Mouse (Mus musculus) urinary bladder, postnatal 14 days (tissue): ENCODE data around the gene Arpc5.
"Not testable (repeated sequence)": the region's sequence is repeated elsewhere in the genome, so short reads cannot be mapped to it uniquely, and the experiment has no call there.

Experiments
- DNase-seq: peaks from one replicate; pipeline ENCODE4 v3.0.0; 2021; ENCODE audit warnings: low spot score

Gene Arpc5

GRCm38 (mm10) chr1:152766032-152766772 is at the start of gene Arpc5, which contains the start of gene Rgl1:
Arpc5 (plus strand) TSS chr1:152766542.
Rgl1 (minus strand) TSS chr1:152766351.
- DNase-seq, result peak; percentile 97

DNA sequence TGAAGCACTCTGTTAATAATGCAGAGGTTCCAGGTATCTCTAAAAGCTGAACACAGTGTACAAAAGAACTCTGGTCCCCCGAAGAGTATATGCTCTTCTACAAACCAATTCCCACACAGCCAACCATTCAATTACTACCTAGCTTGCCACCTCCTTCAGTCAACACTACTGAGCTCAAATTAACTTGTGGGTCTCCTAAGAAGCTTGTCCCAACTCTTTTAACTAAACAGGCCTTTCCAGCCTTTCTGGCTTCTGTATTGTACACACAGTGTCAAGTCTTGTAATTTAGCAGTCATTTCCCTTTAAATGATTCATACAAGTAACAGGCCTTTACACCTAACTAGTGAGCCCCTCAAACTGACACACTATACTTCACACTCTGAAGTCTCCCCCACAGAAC is 49.0 kb upstream of the Arpc5 start:
- DNase-seq, result no peak

- no peak for DNase-seq
These were observed 48.1 kb upstream of the Arpc5 start for GRCm38 (mm10) chr1:152718200-152718599.

GRCm38 (mm10) chr1:152720969-152721368 is 45.4 kb upstream of the Arpc5 start:
- DNase-seq, result no peak

DNA sequence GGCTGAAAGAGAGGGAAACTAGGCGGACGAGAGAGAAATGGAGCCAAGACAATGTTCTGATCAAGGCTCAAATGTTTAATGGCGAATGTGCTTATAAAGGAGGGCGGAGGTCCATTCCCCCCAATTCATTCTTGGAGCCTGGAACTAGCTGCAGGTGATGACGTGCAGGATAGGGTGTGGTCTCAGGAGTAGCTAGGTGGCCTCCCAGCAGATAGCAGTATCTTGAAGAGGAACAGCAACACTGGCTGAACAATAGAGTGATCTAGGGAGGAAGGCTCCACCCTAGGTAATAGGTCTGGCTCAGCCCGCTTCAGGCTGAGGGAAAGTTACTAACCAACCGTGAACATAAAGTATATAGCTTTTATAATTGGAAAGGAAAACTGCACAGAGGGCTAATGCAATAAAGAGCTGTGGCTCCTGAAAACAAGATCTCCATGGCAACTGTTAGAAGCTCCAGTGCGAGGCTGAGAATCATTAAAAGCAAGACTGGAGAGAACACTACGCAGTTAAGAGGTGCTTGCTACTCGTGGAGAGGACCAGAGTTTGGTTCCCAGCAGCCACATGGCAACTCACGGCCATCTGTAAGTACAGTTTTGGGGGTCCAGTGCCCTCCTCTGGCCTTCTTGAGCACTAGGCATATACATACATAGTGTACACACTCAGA is 44.7 kb upstream of the Arpc5 start:
- no peak for DNase-seq

DNA sequence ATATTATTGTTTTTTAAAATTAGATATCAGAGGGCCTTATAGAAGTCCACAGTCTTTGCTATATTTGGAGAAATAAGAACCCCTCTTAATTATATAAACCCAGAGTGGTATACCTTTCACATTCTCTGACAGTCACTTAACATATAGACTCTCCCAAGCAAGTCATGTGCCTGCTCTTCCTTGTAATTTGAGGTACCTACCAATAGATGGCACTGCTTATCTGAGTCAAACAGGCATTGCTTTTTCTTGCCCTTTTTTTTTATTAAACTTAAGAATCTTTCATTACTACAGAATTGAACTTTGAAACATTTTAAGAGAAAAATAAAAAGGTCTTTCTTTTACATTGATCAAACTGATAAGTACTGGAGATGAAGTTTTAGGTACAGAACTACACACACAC is 42.1 kb upstream of the Arpc5 start:
- no peak for DNase-seq

DNA sequence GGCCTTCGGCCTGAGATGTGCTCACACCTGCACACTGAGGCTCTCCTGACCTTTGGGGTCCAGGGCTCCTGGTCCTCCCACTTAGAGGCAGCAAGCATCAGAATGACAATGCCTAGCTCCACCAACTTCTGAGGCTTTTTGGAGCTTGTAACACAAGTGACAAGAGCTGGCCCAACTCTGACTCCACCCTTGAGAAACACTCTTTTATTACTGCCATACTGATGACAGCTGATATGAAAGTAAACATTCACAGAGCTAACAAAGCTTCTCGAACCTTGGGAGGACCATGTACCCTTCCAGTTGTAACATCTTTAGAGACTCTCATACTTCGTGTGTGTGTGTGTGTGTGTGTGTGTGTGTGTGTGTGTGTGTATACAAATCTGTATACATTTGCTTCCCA is 40.2 kb upstream of the Arpc5 start:
- DNase-seq, result no peak

DNA sequence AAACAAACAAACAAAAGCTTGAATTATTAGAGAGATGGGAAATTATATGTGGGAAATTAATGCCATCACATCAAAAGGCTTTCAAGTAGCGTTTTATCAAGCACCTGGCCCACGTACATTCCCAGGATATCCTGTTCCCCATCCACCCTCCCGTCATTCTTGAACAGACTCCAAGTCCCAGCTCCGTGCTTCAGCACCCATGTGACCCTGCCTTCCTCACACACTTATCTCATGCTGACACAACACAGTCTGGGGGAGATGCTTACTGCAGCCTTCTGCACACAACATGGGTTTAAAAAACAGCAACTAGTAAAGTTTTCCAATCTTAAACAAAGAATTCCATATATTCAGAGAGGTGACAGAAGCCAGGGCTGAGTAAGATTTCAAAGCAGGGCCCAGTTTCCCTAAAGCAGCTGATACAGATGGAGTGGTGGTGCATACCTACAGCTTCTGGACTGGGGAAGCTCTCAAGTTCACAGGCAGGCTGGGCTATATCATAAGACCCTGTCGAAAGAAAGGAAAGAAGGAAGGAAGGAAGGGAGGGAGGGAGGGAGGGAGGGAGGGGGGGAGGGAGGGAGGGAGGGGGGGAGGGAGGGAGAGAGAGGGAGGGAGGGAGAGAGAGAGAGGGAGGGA is 38.6 kb upstream of the Arpc5 start:
- DNase-seq, result no peak

- DNase-seq, result no peak
These were observed 27.5 kb upstream of the Arpc5 start for GRCm38 (mm10) chr1:152738793-152739192.

DNA sequence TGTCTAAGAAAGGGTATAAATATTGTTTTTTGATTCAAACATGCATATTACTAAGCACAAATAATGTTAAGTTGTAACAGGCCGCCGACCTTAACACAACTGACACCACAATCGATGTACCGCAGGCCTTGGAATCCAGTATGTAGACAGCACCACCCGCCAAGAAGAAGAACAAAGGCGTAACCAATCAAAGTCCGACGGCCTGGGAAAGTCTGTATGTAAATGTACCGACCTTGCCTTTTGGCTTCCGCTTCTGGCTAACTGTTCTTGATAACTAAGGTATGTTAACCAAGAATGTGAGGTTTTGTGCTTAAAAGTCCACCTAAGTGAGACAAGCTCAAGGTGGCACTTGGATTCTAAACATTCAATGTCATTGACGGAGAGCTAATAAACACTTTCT is 27.0 kb upstream of the Arpc5 start:
- DNase-seq, result no peak

DNA sequence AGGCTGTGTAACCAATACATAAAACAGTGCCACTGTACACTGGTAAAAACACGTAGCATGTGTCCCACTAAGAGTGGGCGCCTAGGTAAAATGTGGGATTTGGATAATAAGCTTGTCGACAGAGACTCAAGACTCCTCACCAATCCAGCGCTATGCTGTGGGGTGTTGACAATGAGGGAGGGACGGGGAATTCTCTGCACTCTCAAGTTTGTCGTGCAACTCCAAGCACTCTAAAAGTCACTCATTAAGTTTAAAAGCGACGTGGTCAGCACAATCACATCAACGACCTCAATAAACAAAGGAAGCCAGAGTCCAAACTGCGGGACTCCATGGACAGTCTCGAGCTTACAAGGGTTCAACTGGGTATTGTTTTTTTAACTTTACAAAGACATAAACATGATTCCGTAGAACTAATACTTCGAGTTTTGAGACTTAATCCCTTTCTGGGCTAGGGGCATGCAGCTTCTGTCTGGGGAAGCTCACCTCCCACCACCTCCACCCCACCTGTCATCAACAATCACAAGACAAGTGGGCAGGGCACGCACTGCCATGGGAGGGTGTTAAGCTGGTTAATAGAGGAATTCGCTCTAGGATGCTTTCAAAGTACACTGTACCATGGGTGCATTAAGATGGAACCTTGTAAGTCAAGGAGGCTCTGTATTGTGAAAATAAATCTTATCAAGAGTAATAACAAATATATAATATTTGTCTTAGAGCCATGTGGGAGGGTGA is 23.1 kb upstream of the Arpc5 start:
- DNase-seq, result no peak

DNA sequence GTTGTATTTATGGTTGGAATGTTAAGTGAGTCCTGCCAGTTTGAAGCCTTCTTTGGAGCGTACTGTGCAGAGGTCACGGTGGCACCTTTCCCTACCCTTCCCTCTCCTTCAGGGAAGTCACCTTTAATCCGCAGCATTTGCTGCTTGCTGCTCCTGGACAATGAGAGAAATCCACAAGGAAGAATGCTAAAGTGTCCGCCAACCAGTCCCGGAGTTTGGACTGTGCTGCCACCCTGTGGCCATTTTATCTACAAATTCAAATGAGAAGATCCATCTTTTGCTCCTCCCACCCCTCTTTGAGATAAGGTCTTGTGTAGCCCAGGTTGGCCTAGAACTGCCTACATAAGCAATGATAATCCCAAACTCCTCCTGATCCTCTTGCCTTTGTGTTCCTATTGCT is 19.9 kb upstream of the Arpc5 start:
- DNase-seq, result peak; percentile 84

DNA sequence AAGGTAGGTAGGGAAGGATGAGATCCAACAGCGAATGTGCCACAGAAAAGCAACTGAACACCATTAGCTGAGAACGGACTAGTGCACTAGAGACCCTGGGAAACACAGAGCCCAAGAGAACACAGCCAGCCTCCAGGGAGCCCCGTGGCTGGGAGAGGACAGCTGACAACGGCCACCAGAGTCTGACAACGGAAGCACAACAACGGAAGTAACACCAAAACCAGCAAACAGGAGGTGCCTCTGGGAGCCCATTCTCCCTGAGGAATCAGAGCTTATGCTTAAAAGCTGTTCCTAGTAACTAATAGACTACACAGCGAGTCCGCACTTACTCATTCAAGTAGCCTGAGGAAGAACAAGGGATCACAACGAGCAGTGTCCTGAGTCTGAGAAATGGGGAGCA is 17.1 kb upstream of the Arpc5 start:
- no peak for DNase-seq

- no peak for DNase-seq
These were observed 15.9 kb upstream of the Arpc5 start, which contains the start of gene Apobec4 for GRCm38 (mm10) chr1:152750312-152750965. Apobec4 (plus strand) TSS chr1:152750551.

- no peak for DNase-seq
These were observed 4.6 kb upstream of the Arpc5 start for GRCm38 (mm10) chr1:152761791-152762190.

- DNase-seq, result peak; percentile 28
These were observed 734 bp downstream of the Arpc5 start for GRCm38 (mm10) chr1:152766804-152767748.

- peak; percentile 86 for DNase-seq
These were observed 1.6 kb downstream of the Arpc5 start for GRCm38 (mm10) chr1:152767749-152768488.

GRCm38 (mm10) chr1:152771016-152771415 is 4.7 kb downstream of the Arpc5 start:
- no peak for DNase-seq

DNA sequence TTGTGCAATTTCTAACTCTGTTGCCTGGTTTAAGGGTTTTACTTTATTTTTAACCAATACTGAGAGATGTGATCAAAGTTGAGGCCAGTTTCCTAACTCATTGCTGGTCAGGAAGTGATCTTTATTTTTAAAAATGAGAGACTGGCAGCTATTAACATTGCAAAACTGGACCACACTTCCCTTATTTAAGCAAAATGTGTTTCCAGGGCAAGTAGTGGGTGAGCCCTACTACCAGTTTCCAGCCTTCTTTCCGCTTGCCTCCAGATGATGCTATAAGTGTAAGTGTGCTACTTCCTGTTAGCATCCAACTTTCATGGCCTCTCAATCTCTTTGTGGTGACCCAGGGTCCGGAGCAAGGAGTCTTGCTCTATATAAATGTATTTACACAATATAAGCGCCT is 8.3 kb downstream of the Arpc5 start:
- not testable (repeated sequence) for DNase-seq
